Mouse (Mus musculus): ENCODE data around the gene Rtp4. TPM values are rescaled to one million over a fixed set of nuclear protein-coding genes. Genes with fewer than 3 reads are reported as not detected.

Rtp4 gene
- 6.3 and 9.9 TPM in 2 replicates for polyA plus RNA-seq (2015; fragmentation: Nextera tagmentation; extraction: Ambion mirVana)

- Histone ChIP-seq H3K4me1 (replicated peaks) (peaks cover 19% of the 10 kb centered on the region), H3K9me3 (replicated peaks) (no peaks in the 10 kb centered on the region), H3K9ac (no peak within 1 kb of the TSS; the same call in 1 of the 2 replicates), H3K27me3 (0 out of 2 replicates have a peak, but pooled peaks cover 3% of the 10 kb centered on the region), H3K27ac (replicated peaks) (peak within 1 kb of the TSS; percentile 75), H3K4me3 (replicated peaks) (peak within 1 kb of the TSS; percentile 52), H3K36me3 (replicated peaks) (no peaks in the 10 kb centered on the region; the same call in 1 of the 2 replicates), H3K4me2 (peak within 1 kb of the TSS; percentile 43)
- peak; percentile 43 for ATAC-seq (ENCODE audit: insufficient read depth)
- WGBS (ENCODE audit: insufficient replicate concordance) = 3% methylated on average over 12 of the region's 12 CpGs
Observed at GRCm38 (mm10) chr16:23520235-23520871, at the start of gene Rtp4, which contains the start of gene Masp1. Rtp4 (plus strand) TSS chr16:23520291. Masp1 (minus strand) TSS chr16:23520815.

- WGBS (ENCODE audit: insufficient replicate concordance) = 71% methylated on average over 6 of the region's 6 CpGs
- ATAC-seq (ENCODE audit: insufficient read depth) = no peak
- H3K9me3 ChIP-seq (replicated peaks) = no peaks in the 10 kb centered on the region
- H3K36me3 ChIP-seq (replicated peaks) = 0 out of 2 replicates have a peak, but pooled peaks cover 3% of the 10 kb centered on the region
- no peak overlapping the region for H3K9ac ChIP-seq
- no peaks in the 10 kb centered on the region for H3K4me1 ChIP-seq (replicated peaks)
- no peak overlapping the region for H3K4me2 ChIP-seq
- no peak overlapping the region for H3K27ac ChIP-seq (replicated peaks)
- H3K27me3 ChIP-seq = no peaks in the 10 kb centered on the region
- no peak overlapping the region for H3K4me3 ChIP-seq (replicated peaks)
Observed at GRCm38 (mm10) chr16:23471551-23471950, 48.5 kb upstream of the Rtp4 start.

- H3K4me2 ChIP-seq = no peak overlapping the region
- H3K4me3 ChIP-seq (replicated peaks) = no peak overlapping the region
- no peaks in the 10 kb centered on the region for H3K9me3 ChIP-seq (replicated peaks)
- H3K36me3 ChIP-seq (replicated peaks) = 0 out of 2 replicates have a peak, but pooled peaks cover 3% of the 10 kb centered on the region
- no peaks in the 10 kb centered on the region for H3K4me1 ChIP-seq (replicated peaks)
- WGBS (ENCODE audit: insufficient replicate concordance) = 35% methylated on average over 3 of the region's 3 CpGs
- no peaks in the 10 kb centered on the region for H3K27me3 ChIP-seq
- no peak overlapping the region for H3K27ac ChIP-seq (replicated peaks)
- no peak for ATAC-seq (ENCODE audit: insufficient read depth)
- no peak overlapping the region for H3K9ac ChIP-seq
Observed at GRCm38 (mm10) chr16:23472046-23472445, 48.0 kb upstream of the Rtp4 start.

- Histone ChIP-seq H3K4me1 (replicated peaks) (no peaks in the 10 kb centered on the region), H3K27me3 (no peaks in the 10 kb centered on the region), H3K4me2 (no peak overlapping the region), H3K36me3 (replicated peaks) (no peaks in the 10 kb centered on the region), H3K9ac (no peak overlapping the region), H3K27ac (replicated peaks) (no peak overlapping the region), H3K9me3 (replicated peaks) (no peaks in the 10 kb centered on the region), H3K4me3 (replicated peaks) (no peak overlapping the region)
- no peak for ATAC-seq (ENCODE audit: insufficient read depth)
- 59% methylated on average over 4 of the region's 4 CpGs for WGBS (ENCODE audit: insufficient replicate concordance)
Observed at GRCm38 (mm10) chr16:23475651-23476050, 44.4 kb upstream of the Rtp4 start.

GRCm38 (mm10) chr16:23476598-23476997 lies 43.5 kb upstream of the Rtp4 start:
- no peaks in the 10 kb centered on the region for H3K4me1 ChIP-seq (replicated peaks)
- H3K9ac ChIP-seq = no peak overlapping the region
- H3K27me3 ChIP-seq = no peaks in the 10 kb centered on the region
- H3K4me2 ChIP-seq = no peak overlapping the region
- no peaks in the 10 kb centered on the region for H3K9me3 ChIP-seq (replicated peaks)
- H3K4me3 ChIP-seq (replicated peaks) = no peak overlapping the region
- no peak overlapping the region for H3K27ac ChIP-seq (replicated peaks)
- no peaks in the 10 kb centered on the region for H3K36me3 ChIP-seq (replicated peaks)
- no peak for ATAC-seq (ENCODE audit: insufficient read depth)

GRCm38 (mm10) chr16:23479872-23480603 lies 40.1 kb upstream of the Rtp4 start:
- Histone ChIP-seq H3K9ac (no peak overlapping the region), H3K4me1 (replicated peaks) (no peaks in the 10 kb centered on the region), H3K4me3 (replicated peaks) (no peak overlapping the region), H3K27ac (replicated peaks) (no peak overlapping the region), H3K9me3 (replicated peaks) (no peaks in the 10 kb centered on the region), H3K36me3 (replicated peaks) (no peaks in the 10 kb centered on the region), H3K27me3 (no peaks in the 10 kb centered on the region), H3K4me2 (no peak overlapping the region)
- no peak for ATAC-seq (ENCODE audit: insufficient read depth)
- WGBS (ENCODE audit: insufficient replicate concordance) = 61% methylated on average over 7 of the region's 7 CpGs

- Histone ChIP-seq H3K27ac (replicated peaks) (no peak overlapping the region), H3K36me3 (replicated peaks) (0 out of 2 replicates have a peak, but pooled peaks cover 3% of the 10 kb centered on the region), H3K27me3 (no peaks in the 10 kb centered on the region), H3K9me3 (replicated peaks) (no peaks in the 10 kb centered on the region), H3K4me1 (replicated peaks) (no peaks in the 10 kb centered on the region), H3K4me2 (no peak overlapping the region), H3K9ac (no peak overlapping the region), H3K4me3 (replicated peaks) (no peak overlapping the region)
- WGBS (ENCODE audit: insufficient replicate concordance) = 62% methylated on average over 3 of the region's 3 CpGs
- no peak for ATAC-seq (ENCODE audit: insufficient read depth)
Observed at GRCm38 (mm10) chr16:23482218-23482617, 37.9 kb upstream of the Rtp4 start.

GRCm38 (mm10) chr16:23482846-23483245 lies 37.2 kb upstream of the Rtp4 start:
- Histone ChIP-seq H3K9ac (no peak overlapping the region), H3K4me3 (replicated peaks) (no peak overlapping the region), H3K4me2 (no peak overlapping the region), H3K4me1 (replicated peaks) (no peaks in the 10 kb centered on the region), H3K36me3 (replicated peaks) (0 out of 2 replicates have a peak, but pooled peaks cover 3% of the 10 kb centered on the region), H3K27ac (replicated peaks) (no peak overlapping the region), H3K9me3 (replicated peaks) (no peaks in the 10 kb centered on the region), H3K27me3 (no peaks in the 10 kb centered on the region)
- whole genome bisulfite sequencing (ENCODE audit: insufficient replicate concordance) = 82% methylated on average over 12 of the region's 12 CpGs
- ATAC-seq (ENCODE audit: insufficient read depth) = no peak

GRCm38 (mm10) chr16:23483292-23483691 lies 36.8 kb upstream of the Rtp4 start:
- H3K4me1 ChIP-seq (replicated peaks) = no peaks in the 10 kb centered on the region
- ATAC-seq (ENCODE audit: insufficient read depth) = no peak
- no peak overlapping the region for H3K4me3 ChIP-seq (replicated peaks)
- H3K9ac ChIP-seq = no peak overlapping the region
- no peaks in the 10 kb centered on the region for H3K27me3 ChIP-seq
- no peak overlapping the region for H3K4me2 ChIP-seq
- no peaks in the 10 kb centered on the region for H3K9me3 ChIP-seq (replicated peaks)
- 65% methylated on average over 10 of the region's 10 CpGs for WGBS (ENCODE audit: insufficient replicate concordance)
- 0 out of 2 replicates have a peak, but pooled peaks cover 3% of the 10 kb centered on the region for H3K36me3 ChIP-seq (replicated peaks)
- H3K27ac ChIP-seq (replicated peaks) = no peak overlapping the region

- no peaks in the 10 kb centered on the region for H3K9me3 ChIP-seq (replicated peaks)
- ATAC-seq (ENCODE audit: insufficient read depth) = no peak
- H3K4me3 ChIP-seq (replicated peaks) = no peak overlapping the region
- H3K27me3 ChIP-seq = no peaks in the 10 kb centered on the region
- H3K36me3 ChIP-seq (replicated peaks) = no peaks in the 10 kb centered on the region
- H3K27ac ChIP-seq (replicated peaks) = no peak overlapping the region
- no peak overlapping the region for H3K9ac ChIP-seq
- WGBS (ENCODE audit: insufficient replicate concordance) = 45% methylated on average over 4 of the region's 4 CpGs
- H3K4me1 ChIP-seq (replicated peaks) = 0 out of 2 replicates have a peak, but pooled peaks cover 7% of the 10 kb centered on the region
- H3K4me2 ChIP-seq = no peak overlapping the region
Observed at GRCm38 (mm10) chr16:23492783-23493182, 27.3 kb upstream of the Rtp4 start.

- 46% methylated on average over 8 of the region's 8 CpGs for WGBS (ENCODE audit: insufficient replicate concordance)
- ATAC-seq (ENCODE audit: insufficient read depth) = no peak
- no peak overlapping the region for H3K4me3 ChIP-seq (replicated peaks)
- no peak overlapping the region for H3K9ac ChIP-seq
- no peak overlapping the region for H3K4me2 ChIP-seq
- H3K27me3 ChIP-seq = no peaks in the 10 kb centered on the region
- H3K9me3 ChIP-seq (replicated peaks) = no peaks in the 10 kb centered on the region
- H3K36me3 ChIP-seq (replicated peaks) = no peaks in the 10 kb centered on the region
- peaks cover 38% of the 10 kb centered on the region for H3K4me1 ChIP-seq (replicated peaks)
- H3K27ac ChIP-seq (replicated peaks) = no peak overlapping the region
Observed at GRCm38 (mm10) chr16:23496245-23496924, 23.7 kb upstream of the Rtp4 start.
